Mouse (Mus musculus) G1E-ER4 (cell line): ENCODE results near the gene Gli2. TPM values are rescaled to one million over a fixed set of nuclear protein-coding genes. Genes with fewer than 3 reads are reported as not detected.

Source experiments
- GATA1 ChIP-seq: IDR thresholded peaks from one replicate; pipeline ENCODE4 v1.8.0; 2012; ENCODE audit warnings: low read length, inconsistent platforms
- polyA plus RNA-seq: library from polyadenylated mRNA; stranded (reverse); fragments of >175 nt; gene quantifications from 2 replicates; pipeline ENCODE4 v1.2.3, GENCODE M21; 2012

The Gli2 gene
- polyA plus RNA-seq: not detected in 2 replicates

GRCm38 (mm10) chr1:119053402-119053841 is at the start of gene Gli2:
Gene Gli2, minus strand, starts transcription at chr1:119053619.
- no peak for TF ChIP-seq GATA1

GRCm38 (mm10) chr1:119097921-119098521 is 44.6 kb upstream of the Gli2 start:
- no peak for TF ChIP-seq GATA1

GRCm38 (mm10) chr1:119093739-119094138 is 40.3 kb upstream of the Gli2 start:
- no peak for TF ChIP-seq GATA1

- TF ChIP-seq GATA1: no peak
Measured at GRCm38 (mm10) chr1:119089887-119090620, 36.6 kb upstream of the Gli2 start.

- TF ChIP-seq GATA1: no peak
Measured at GRCm38 (mm10) chr1:119087539-119087938, 34.1 kb upstream of the Gli2 start.

GRCm38 (mm10) chr1:119085771-119086170 is 32.4 kb upstream of the Gli2 start:
- TF ChIP-seq GATA1: no peak

GRCm38 (mm10) chr1:119083468-119083921 is 30.1 kb upstream of the Gli2 start:
- no peak for TF ChIP-seq GATA1

GRCm38 (mm10) chr1:119082231-119082991 is 29.0 kb upstream of the Gli2 start:
- no peak for TF ChIP-seq GATA1

GRCm38 (mm10) chr1:119077933-119078332 is 24.5 kb upstream of the Gli2 start:
- TF ChIP-seq GATA1: no peak

- TF ChIP-seq GATA1: no peak
Measured at GRCm38 (mm10) chr1:119076333-119076732, 22.9 kb upstream of the Gli2 start.

GRCm38 (mm10) chr1:119075916-119076315 is 22.5 kb upstream of the Gli2 start:
- TF ChIP-seq GATA1: no peak

GRCm38 (mm10) chr1:119075500-119075899 is 22.1 kb upstream of the Gli2 start:
- no peak for TF ChIP-seq GATA1

GRCm38 (mm10) chr1:119074910-119075309 is 21.5 kb upstream of the Gli2 start:
- TF ChIP-seq GATA1: no peak

- TF ChIP-seq GATA1: no peak
Measured at GRCm38 (mm10) chr1:119073876-119074275, 20.5 kb upstream of the Gli2 start.

- TF ChIP-seq GATA1: no peak
Measured at GRCm38 (mm10) chr1:119064892-119065671, 11.7 kb upstream of the Gli2 start.
